In genomic region chr4:132732148-132732684, GRCm38 (mm10) we compare ENCODE assay signal across 7 mouse cellular contexts. TPM values are rescaled to one million over a fixed set of nuclear protein-coding genes. Genes with fewer than 3 reads are reported as not detected.
A peak's percentile ranks its signal among the peaks of the same experiment; 100 is the strongest.
DNase-seq lines count a peak whose midpoint lies in the region; ATAC-seq lines count a peak whose summit lies in the region.

Gene Xkr8 (minus strand): TSS chr4:132732546.

- H3K9me3 ChIP-seq in intestine, embryonic 15.5 days: no peaks in the 10 kb centered on the region
- no peaks in the 10 kb centered on the region for H3K9me3 ChIP-seq in limb, embryonic 12.5 days
- no peaks in the 10 kb centered on the region for H3K9me3 ChIP-seq in midbrain, embryonic 14.5 days (ENCODE audit: control insufficient read depth, low read length)

- H3K4me2 ChIP-seq in intestine, embryonic 15.5 days (replicated peaks): peak within 1 kb of the TSS; percentile 93
- H3K4me2 ChIP-seq in limb, embryonic 12.5 days: peak within 1 kb of the TSS; percentile 84
- H3K4me2 ChIP-seq in midbrain, embryonic 14.5 days (ENCODE audit: low read length): peak within 1 kb of the TSS; percentile 83

- no peaks in the 10 kb centered on the region for H3K36me3 ChIP-seq in intestine, embryonic 15.5 days
- peaks cover 11% of the 10 kb centered on the region for H3K36me3 ChIP-seq in limb, embryonic 12.5 days
- peaks cover 8% of the 10 kb centered on the region; the same call in 1 of the 2 replicates for H3K36me3 ChIP-seq in midbrain, embryonic 14.5 days (ENCODE audit: control insufficient read depth, insufficient read depth, low read length)

- ATAC-seq in intestine, embryonic 15.5 days: peak; percentile 99
- peak; percentile 88 for ATAC-seq in limb, embryonic 12.5 days (ENCODE audit: insufficient number of reproducible peaks, insufficient read depth, low FRiP score, low TSS enrichment, low read depth)
- peak; percentile 92 for ATAC-seq in midbrain, embryonic 14.5 days (ENCODE audit: low FRiP score, low TSS enrichment)

- H3K27ac ChIP-seq in intestine, embryonic 15.5 days: peak within 1 kb of the TSS; percentile 18; the same call in 1 of the 2 replicates
- no peak within 1 kb of the TSS for H3K27ac ChIP-seq in limb, embryonic 12.5 days
- H3K27ac ChIP-seq in midbrain, embryonic 14.5 days (replicated peaks; ENCODE audit: low read depth, low read length): no peak within 1 kb of the TSS

- H3K9ac ChIP-seq in intestine, embryonic 15.5 days: peak within 1 kb of the TSS; percentile 57
- peak within 1 kb of the TSS; percentile 65 for H3K9ac ChIP-seq in limb, embryonic 12.5 days (replicated peaks)
- peak within 1 kb of the TSS; percentile 57 for H3K9ac ChIP-seq in midbrain, embryonic 14.5 days (replicated peaks; ENCODE audit: low read length)

- 1% methylated on average over 34 of the region's 34 CpGs for WGBS in intestine, embryonic 15.5 days
- WGBS in limb, embryonic 12.5 days: 2% methylated on average over 34 of the region's 34 CpGs
- 2% methylated on average over 34 of the region's 34 CpGs for whole genome bisulfite sequencing in midbrain, embryonic 14.5 days

- peak within 1 kb of the TSS; percentile 53 for H3K4me3 ChIP-seq in intestine, embryonic 15.5 days (replicated peaks)
- peak within 1 kb of the TSS; percentile 58 for H3K4me3 ChIP-seq in limb, embryonic 12.5 days (replicated peaks)
- H3K4me3 ChIP-seq in midbrain, embryonic 14.5 days (replicated peaks; ENCODE audit: low read depth, low read length): peak within 1 kb of the TSS; percentile 51

- peak; percentile 98 for DNase-seq in adrenal gland, postnatal 10 days
- peak; percentile 79 for DNase-seq in embryo, embryonic 11.5 days (ENCODE audit: low read depth, low spot score)
- DNase-seq in gastrocnemius, postnatal 4 days (ENCODE audit: low spot score in 2 of 2): peak; percentile 88 to 94
- peak; percentile 87 for DNase-seq in midbrain, embryonic 14.5 days
- DNase-seq in spleen, adult 18-20 months: peak; percentile 89 to 97

- H3K4me1 ChIP-seq in intestine, embryonic 15.5 days (replicated peaks): peaks cover 9% of the 10 kb centered on the region; the same call in 1 of the 2 replicates
- peaks cover 10% of the 10 kb centered on the region for H3K4me1 ChIP-seq in limb, embryonic 12.5 days (replicated peaks)
- peaks cover 4% of the 10 kb centered on the region; the same call in 1 of the 2 replicates for H3K4me1 ChIP-seq in midbrain, embryonic 14.5 days (ENCODE audit: control insufficient read depth, insufficient read depth, low read length)

- no peaks in the 10 kb centered on the region for H3K27me3 ChIP-seq in intestine, embryonic 15.5 days (replicated peaks)
- no peaks in the 10 kb centered on the region for H3K27me3 ChIP-seq in limb, embryonic 12.5 days
- H3K27me3 ChIP-seq in midbrain, embryonic 14.5 days (ENCODE audit: control insufficient read depth, insufficient read depth, low read length): no peaks in the 10 kb centered on the region

RNA-seq across cellular contexts. Expression of gene Xkr8, which starts in this region (rescaled TPM):
- 1 to 10 TPM; 3.5 to 3.8 TPM for total RNA-seq in adrenal gland, postnatal 10 days (2021)
- 1 to 10 TPM; 2.8 to 5.3 TPM for total RNA-seq in gastrocnemius, postnatal 4 days (2021)
- 4.0 TPM in 2 replicates for polyA plus RNA-seq in intestine, embryonic 15.5 days (2015; fragmentation: Nextera tagmentation; extraction: Ambion mirVana)
- polyA plus RNA-seq in limb, embryonic 12.5 days (2016; fragmentation: Nextera tagmentation; extraction: Ambion mirVana): 4.3 and 5.0 TPM in 2 replicates
- 5.2 and 5.6 TPM in 2 replicates for polyA plus RNA-seq in midbrain, embryonic 14.5 days (2014; fragmentation: Nextera tagmentation; extraction: Ambion mirVana)
